Mouse (Mus musculus): Measurements from ENCODE around the gene P4hb. TPM values are rescaled to one million over a fixed set of nuclear protein-coding genes. Genes with fewer than 3 reads are reported as not detected.
"Not testable (repeated sequence)": the region's sequence is repeated elsewhere in the genome, so short reads cannot be mapped to it uniquely, and the experiment has no call there.

P4hb gene
- polyA plus RNA-seq, 1 experiment, result 846 TPM

DNA sequence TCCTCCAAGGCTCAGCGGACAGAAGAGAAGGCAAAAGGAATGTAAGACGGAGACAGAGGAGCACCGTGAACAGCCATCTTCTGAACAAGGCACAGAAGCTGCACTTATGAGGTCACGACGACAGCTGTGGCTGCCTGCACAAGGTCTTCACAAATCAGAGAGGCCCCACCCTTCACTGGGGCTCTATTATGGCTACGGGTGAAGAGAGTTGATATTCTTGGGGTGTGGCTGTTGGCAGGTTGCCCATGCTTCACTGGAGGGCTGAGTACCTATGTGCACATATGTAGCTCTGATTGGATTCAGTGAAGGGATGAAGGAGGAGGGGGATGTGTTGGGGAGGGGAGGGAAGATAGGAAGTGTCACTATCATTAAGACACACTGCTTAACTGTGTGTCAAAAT, 54.5 kb downstream of the P4hb start:
- no peak overlapping the region for H3K27ac ChIP-seq (ENCODE audit: insufficient read depth, low read length)
- TF ChIP-seq CTCF (IDR thresholded peaks at IDR 0.05; ENCODE audit: borderline replicate concordance, insufficient read depth, low read length), result no peak
- no peak for TF ChIP-seq POLR2A (IDR thresholded peaks at IDR 0.05; ENCODE audit: low read depth, low read length)
- peaks cover 3% of the 10 kb centered on the region; the same call in 1 of the 2 replicates for H3K4me1 ChIP-seq (ENCODE audit: control insufficient read depth, insufficient read depth, low read length)
- no peak overlapping the region for H3K4me3 ChIP-seq (ENCODE audit: insufficient read depth, low read length)

DNA sequence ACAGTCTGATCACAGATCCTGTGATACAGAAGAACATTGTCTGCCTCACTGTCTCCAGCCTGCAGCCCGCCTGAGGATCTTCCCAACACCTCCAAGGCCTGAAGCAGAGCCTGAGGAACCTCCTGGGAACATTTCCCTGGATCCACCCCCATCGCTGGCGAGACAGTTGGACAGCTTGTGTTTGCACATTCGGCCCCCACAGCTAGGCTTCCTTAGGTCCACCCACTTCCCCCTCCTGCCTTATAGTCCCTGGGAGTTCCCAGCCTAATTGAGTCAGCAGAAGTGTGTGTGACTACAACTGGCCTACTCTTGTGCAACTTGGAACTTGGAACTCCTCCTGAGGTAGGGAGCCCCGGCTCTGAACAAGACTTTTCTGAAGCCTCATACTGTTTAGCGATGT, 55.0 kb downstream of the P4hb start:
- Histone ChIP-seq H3K4me1 (ENCODE audit: control insufficient read depth, insufficient read depth, low read length) (peaks cover 3% of the 10 kb centered on the region; the same call in 1 of the 2 replicates), H3K4me3 (ENCODE audit: insufficient read depth, low read length) (no peak overlapping the region), H3K27ac (ENCODE audit: insufficient read depth, low read length) (no peak overlapping the region)
- TF ChIP-seq CTCF (IDR thresholded peaks at IDR 0.05; ENCODE audit: borderline replicate concordance, insufficient read depth, low read length) (no peak), POLR2A (IDR thresholded peaks at IDR 0.05; ENCODE audit: low read depth, low read length) (no peak)

DNA sequence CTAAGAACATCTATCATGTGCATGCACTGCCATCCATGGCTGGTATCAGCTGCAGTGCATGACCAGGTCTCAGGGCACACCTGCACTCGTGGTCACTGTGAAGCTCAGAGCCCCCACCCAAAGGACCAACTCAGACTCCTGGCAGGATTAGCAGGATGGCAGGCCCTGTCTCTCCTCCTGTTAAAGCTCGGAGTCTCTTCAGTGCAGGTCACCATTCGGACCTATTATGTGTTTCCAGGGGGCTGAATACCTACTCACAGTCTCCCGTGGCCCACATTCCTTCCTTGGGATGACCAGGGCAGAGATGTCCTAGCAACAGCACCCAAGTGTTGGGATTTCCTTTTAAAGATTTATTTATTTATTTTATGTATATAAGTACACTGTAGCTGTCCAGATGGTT, 55.9 kb downstream of the P4hb start:
- Histone ChIP-seq H3K4me3 (ENCODE audit: insufficient read depth, low read length) (no peak overlapping the region), H3K4me1 (ENCODE audit: control insufficient read depth, insufficient read depth, low read length) (peaks cover 3% of the 10 kb centered on the region; the same call in 1 of the 2 replicates), H3K27ac (ENCODE audit: insufficient read depth, low read length) (no peak overlapping the region)
- no peak for TF ChIP-seq POLR2A (IDR thresholded peaks at IDR 0.05; ENCODE audit: low read depth, low read length)
- TF ChIP-seq CTCF (IDR thresholded peaks at IDR 0.05; ENCODE audit: borderline replicate concordance, insufficient read depth, low read length), result no peak

DNA sequence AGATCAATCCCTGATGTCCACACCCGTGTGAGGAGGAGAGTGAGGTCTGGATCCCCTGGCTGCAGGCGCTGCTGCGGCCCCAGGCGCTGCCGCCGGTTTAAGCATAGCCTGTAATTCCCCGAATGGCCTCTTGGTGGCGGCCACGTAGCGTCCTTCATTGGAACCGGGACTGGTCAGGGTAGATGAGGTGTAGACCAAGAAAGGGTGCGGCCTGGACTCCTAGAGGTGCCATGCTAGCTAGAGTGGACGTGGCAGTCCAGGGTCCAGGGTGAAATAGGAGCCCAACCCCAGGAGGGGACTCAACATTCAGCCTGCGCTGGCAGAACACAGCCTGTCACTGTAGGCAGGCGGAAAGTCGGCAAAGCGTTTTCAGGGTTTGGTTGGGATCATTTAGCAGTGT, 57.4 kb downstream of the P4hb start:
- Histone ChIP-seq H3K4me3 (ENCODE audit: insufficient read depth, low read length) (no peak overlapping the region), H3K27ac (ENCODE audit: insufficient read depth, low read length) (no peak overlapping the region), H3K4me1 (ENCODE audit: control insufficient read depth, insufficient read depth, low read length) (peaks cover 3% of the 10 kb centered on the region; the same call in 1 of the 2 replicates)
- TF ChIP-seq CTCF (IDR thresholded peaks at IDR 0.05; ENCODE audit: borderline replicate concordance, insufficient read depth, low read length) (peak; percentile 82), POLR2A (IDR thresholded peaks at IDR 0.05; ENCODE audit: low read depth, low read length) (no peak)

DNA sequence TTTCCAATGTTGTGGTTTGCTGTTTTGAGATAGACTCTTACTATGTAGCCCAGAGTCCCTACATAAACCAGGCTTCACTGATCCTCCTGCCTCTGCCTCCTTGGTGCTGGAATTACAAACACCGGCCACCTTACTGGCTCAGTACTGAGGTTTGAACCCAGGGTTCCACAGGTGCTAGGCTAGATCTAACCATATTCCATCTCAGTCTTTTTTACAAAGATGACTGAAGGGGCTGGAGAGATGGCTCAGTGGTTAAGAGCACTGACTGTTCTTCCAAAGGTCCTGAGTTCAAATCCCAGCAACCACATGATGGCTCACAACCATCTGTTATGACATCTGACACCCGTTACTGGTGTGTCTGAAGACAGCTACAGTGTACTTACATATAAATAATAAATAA, 58.8 kb downstream of the P4hb start:
- H3K27ac ChIP-seq (ENCODE audit: insufficient read depth, low read length); H3K4me3 ChIP-seq (ENCODE audit: insufficient read depth, low read length); H3K4me1 ChIP-seq (ENCODE audit: control insufficient read depth, insufficient read depth, low read length): not testable (repeated sequence)

DNA sequence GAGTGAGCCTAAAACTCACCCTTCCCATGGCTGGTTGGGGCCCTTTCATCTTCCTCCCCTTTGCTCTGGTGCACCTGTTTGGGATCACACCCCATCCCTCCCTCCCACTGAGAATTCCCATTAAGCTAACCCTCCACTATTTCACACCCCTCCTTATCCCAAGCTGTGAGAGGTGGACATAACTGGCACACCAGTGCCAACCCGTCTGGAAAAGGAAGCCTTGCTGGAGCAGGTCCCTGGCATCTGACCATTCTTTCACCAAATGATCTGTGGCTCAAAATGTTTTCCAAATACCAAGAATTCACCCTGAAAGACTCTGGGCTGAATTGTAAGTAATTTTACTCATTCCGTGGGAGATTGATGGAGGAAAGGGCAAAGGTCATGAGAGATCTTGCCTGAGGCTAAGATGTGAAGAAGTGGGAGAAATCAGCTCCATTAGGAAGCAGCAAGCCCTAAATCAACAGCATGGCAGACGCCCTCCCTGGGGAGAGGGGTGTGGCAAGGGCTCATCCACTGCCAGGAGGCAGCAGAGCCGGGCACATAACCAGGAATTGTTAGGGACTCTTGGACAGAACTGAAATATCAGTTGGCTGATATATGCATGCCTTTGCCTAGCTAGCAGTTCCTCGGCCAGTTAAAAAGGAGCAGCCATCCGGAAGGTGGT, 60.1 kb downstream of the P4hb start:
- Histone ChIP-seq H3K27ac (ENCODE audit: insufficient read depth, low read length) (no peak overlapping the region), H3K4me1 (ENCODE audit: control insufficient read depth, insufficient read depth, low read length) (peaks cover 5% of the 10 kb centered on the region; the same call in 1 of the 2 replicates), H3K4me3 (ENCODE audit: insufficient read depth, low read length) (no peak overlapping the region)
- TF ChIP-seq POLR2A (IDR thresholded peaks at IDR 0.05; ENCODE audit: low read depth, low read length), result no peak
- no peak for TF ChIP-seq CTCF (IDR thresholded peaks at IDR 0.05; ENCODE audit: borderline replicate concordance, insufficient read depth, low read length)

DNA sequence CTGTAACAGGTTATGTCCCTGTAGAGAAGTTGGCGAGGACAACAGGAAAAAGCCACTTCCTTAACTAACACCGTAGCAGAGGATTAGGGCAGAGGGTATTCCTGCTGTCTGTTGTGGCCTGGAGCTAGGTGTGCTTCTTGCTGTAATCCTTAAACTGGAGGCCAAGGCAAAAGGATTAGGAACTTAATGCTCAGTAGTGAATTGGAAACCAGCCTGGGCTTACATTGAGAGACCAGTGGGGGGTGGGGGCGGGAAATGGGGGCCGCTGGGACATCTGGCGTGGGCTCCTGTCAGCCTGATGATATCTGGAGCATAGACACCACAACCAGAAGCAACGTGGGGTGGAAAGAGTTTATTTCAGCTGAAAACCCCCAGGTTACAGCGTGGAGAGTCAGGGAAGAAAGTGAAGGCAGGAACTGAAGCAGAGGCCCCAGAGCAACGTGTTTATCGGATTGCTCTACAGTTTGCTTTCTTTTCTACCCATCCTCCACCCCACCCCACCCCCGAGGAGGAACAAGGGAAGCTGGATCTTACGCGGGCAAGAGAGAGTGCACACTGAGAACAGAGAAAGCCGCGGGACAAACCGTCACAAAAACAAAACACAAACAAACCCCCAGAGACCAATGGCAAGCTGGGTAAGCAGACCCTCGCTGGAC, 62.5 kb downstream of the P4hb start:
- Histone ChIP-seq H3K27ac (ENCODE audit: insufficient read depth, low read length) (no peak overlapping the region), H3K4me1 (ENCODE audit: control insufficient read depth, insufficient read depth, low read length) (peaks cover 5% of the 10 kb centered on the region; the same call in 1 of the 2 replicates), H3K4me3 (ENCODE audit: insufficient read depth, low read length) (no peak overlapping the region)
- TF ChIP-seq CTCF (IDR thresholded peaks at IDR 0.05; ENCODE audit: borderline replicate concordance, insufficient read depth, low read length) (no peak), POLR2A (IDR thresholded peaks at IDR 0.05; ENCODE audit: low read depth, low read length) (no peak)

Other genes starting within 250 kb of the P4hb start
- 5,586 and 6,404 TPM in 2 replicates for gene Actg1, start 224.7 kb downstream of the P4hb start, polyA plus RNA-seq (2011; ENCODE audit: insufficient read length, low read depth, missing spikeins)
- not detected in 2 replicates for gene Fscn2, start 211.7 kb downstream of the P4hb start, polyA plus RNA-seq (2011; ENCODE audit: insufficient read length, low read depth, missing spikeins)
- 8.5 and 10.9 TPM in 2 replicates for gene Faap100, start 194.5 kb downstream of the P4hb start, polyA plus RNA-seq (2011; ENCODE audit: insufficient read length, low read depth, missing spikeins)
- 76.1 and 81.6 TPM in 2 replicates for gene Nploc4, start 135.5 kb downstream of the P4hb start, polyA plus RNA-seq (2011; ENCODE audit: insufficient read length, low read depth, missing spikeins)
- not detected in 2 replicates for gene Tspan10, start 130.6 kb downstream of the P4hb start, polyA plus RNA-seq (2011; ENCODE audit: insufficient read length, low read depth, missing spikeins)
- gene Pde6g, start 119.8 kb downstream of the P4hb start, polyA plus RNA-seq (2011; ENCODE audit: insufficient read length, low read depth, missing spikeins), result not detected in 2 replicates
- gene Oxld1, start 115.2 kb downstream of the P4hb start, polyA plus RNA-seq (2011; ENCODE audit: insufficient read length, low read depth, missing spikeins), result 5.6 TPM in 2 replicates
- gene Ccdc137, start 115.1 kb downstream of the P4hb start, polyA plus RNA-seq (2011; ENCODE audit: insufficient read length, low read depth, missing spikeins), result 18.9 and 27.3 TPM in 2 replicates
- 24.0 and 30.7 TPM in 2 replicates for gene Arl16, start 105.6 kb downstream of the P4hb start, polyA plus RNA-seq (2011; ENCODE audit: insufficient read length, low read depth, missing spikeins)
- 51.1 and 58.0 TPM in 2 replicates for gene Mrpl12, start 88.6 kb downstream of the P4hb start, polyA plus RNA-seq (2011; ENCODE audit: insufficient read length, low read depth, missing spikeins)
- 22.0 and 22.4 TPM in 2 replicates for gene Slc25a10, start 81.4 kb downstream of the P4hb start, polyA plus RNA-seq (2011; ENCODE audit: insufficient read length, low read depth, missing spikeins)
- gene Gcgr, start 42.6 kb downstream of the P4hb start, polyA plus RNA-seq (2011; ENCODE audit: insufficient read length, low read depth, missing spikeins), result not detected in 2 replicates
- 65.4 and 90.1 TPM in 2 replicates for gene Mcrip1, start 23.5 kb downstream of the P4hb start, polyA plus RNA-seq (2011; ENCODE audit: insufficient read length, low read depth, missing spikeins)
- not detected in 2 replicates for gene Ppp1r27, start 22.1 kb downstream of the P4hb start, polyA plus RNA-seq (2011; ENCODE audit: insufficient read length, low read depth, missing spikeins)
- gene Arhgdia, start 8.4 kb upstream of the P4hb start, polyA plus RNA-seq (2011; ENCODE audit: insufficient read length, low read depth, missing spikeins), result 500 and 534 TPM in 2 replicates
- gene Alyref, start 25.1 kb upstream of the P4hb start, polyA plus RNA-seq (2011; ENCODE audit: insufficient read length, low read depth, missing spikeins), result 112 and 150 TPM in 2 replicates
- gene Anapc11, start 25.2 kb upstream of the P4hb start, polyA plus RNA-seq (2011; ENCODE audit: insufficient read length, low read depth, missing spikeins), result 78.0 and 87.2 TPM in 2 replicates
- not detected in 2 replicates for gene Npb, start 35.2 kb upstream of the P4hb start, polyA plus RNA-seq (2011; ENCODE audit: insufficient read length, low read depth, missing spikeins)
- gene Pcyt2, start 44.7 kb upstream of the P4hb start, polyA plus RNA-seq (2011; ENCODE audit: insufficient read length, low read depth, missing spikeins), result 39.5 and 45.2 TPM in 2 replicates
- gene Sirt7, start 52.0 kb upstream of the P4hb start, polyA plus RNA-seq (2011; ENCODE audit: insufficient read length, low read depth, missing spikeins), result 15.9 and 19.2 TPM in 2 replicates
- 39.4 and 43.9 TPM in 2 replicates for gene Mafg, start 60.3 kb upstream of the P4hb start, polyA plus RNA-seq (2011; ENCODE audit: insufficient read length, low read depth, missing spikeins)
- gene Pycr1, start 70.5 kb upstream of the P4hb start, polyA plus RNA-seq (2011; ENCODE audit: insufficient read length, low read depth, missing spikeins), result 44.5 and 59.0 TPM in 2 replicates
- not detected in 2 replicates for gene Myadml2, start 74.9 kb upstream of the P4hb start, polyA plus RNA-seq (2011; ENCODE audit: insufficient read length, low read depth, missing spikeins)
- 0.47 and 0.63 TPM in 2 replicates for gene Notum, start 87.9 kb upstream of the P4hb start, polyA plus RNA-seq (2011; ENCODE audit: insufficient read length, low read depth, missing spikeins)
- gene Aspscr1, start 99.7 kb upstream of the P4hb start, polyA plus RNA-seq (2011; ENCODE audit: insufficient read length, low read depth, missing spikeins), result 49.8 and 53.9 TPM in 2 replicates
- gene Cenpx, start 140.5 kb upstream of the P4hb start, polyA plus RNA-seq (2011; ENCODE audit: insufficient read length, low read depth, missing spikeins), result 42.8 and 44.1 TPM in 2 replicates
- 16.1 and 17.8 TPM in 2 replicates for gene Lrrc45, start 140.7 kb upstream of the P4hb start, polyA plus RNA-seq (2011; ENCODE audit: insufficient read length, low read depth, missing spikeins)
- gene Rac3, start 148.2 kb upstream of the P4hb start, polyA plus RNA-seq (2011; ENCODE audit: insufficient read length, low read depth, missing spikeins), result 16.0 and 20.8 TPM in 2 replicates
- gene Dcxr, start 154.0 kb upstream of the P4hb start, polyA plus RNA-seq (2011; ENCODE audit: insufficient read length, low read depth, missing spikeins), result 31.6 and 52.4 TPM in 2 replicates
- gene Cbr2, start 158.9 kb upstream of the P4hb start, polyA plus RNA-seq (2011; ENCODE audit: insufficient read length, low read depth, missing spikeins), result 27.8 and 30.7 TPM in 2 replicates
- gene Hmga1b, start 189.5 kb upstream of the P4hb start, polyA plus RNA-seq (2011; ENCODE audit: insufficient read length, low read depth, missing spikeins), result 1.3 and 15.2 TPM in 2 replicates
- 12.8 and 13.0 TPM in 2 replicates for gene Rfng, start 211.0 kb upstream of the P4hb start, polyA plus RNA-seq (2011; ENCODE audit: insufficient read length, low read depth, missing spikeins)
- gene Gps1, start 211.0 kb upstream of the P4hb start, polyA plus RNA-seq (2011; ENCODE audit: insufficient read length, low read depth, missing spikeins), result 103 and 112 TPM in 2 replicates
- gene Dus1l, start 223.2 kb upstream of the P4hb start, polyA plus RNA-seq (2011; ENCODE audit: insufficient read length, low read depth, missing spikeins), result 23.7 and 24.0 TPM in 2 replicates